Mouse (Mus musculus) spleen, postnatal 36 days (tissue): ENCODE results near the gene Vmn1r193.
"Not testable (repeated sequence)": the region's sequence is repeated elsewhere in the genome, so short reads cannot be mapped to it uniquely, and the experiment has no call there.

Source experiments
- DNase-seq, 2 experiments: peaks; one replicate each; pipeline ENCODE4 v3.0.0; 2022; ENCODE audit warnings: low spot score in 2 of 2, mixed read lengths in 1 of 2

Gene Vmn1r193

GRCm38 (mm10) chr13:22223060-22223459, at the start of gene Vmn1r193:
Vmn1r193 (minus strand) TSS chr13:22223160.
- not testable (repeated sequence) for DNase-seq

GRCm38 (mm10) chr13:22271721-22272120, 48.8 kb upstream of the Vmn1r193 start:
- DNase-seq, result no peak

- DNase-seq, result not testable (repeated sequence)
Measured at GRCm38 (mm10) chr13:22270222-22270621, 47.3 kb upstream of the Vmn1r193 start, which contains the start of gene Vmn1r195. Vmn1r195 (plus strand) TSS chr13:22270522.

- no peak for DNase-seq
Measured at GRCm38 (mm10) chr13:22243915-22244314, 21.0 kb upstream of the Vmn1r193 start, which contains the start of gene Vmn1r194. Vmn1r194 (plus strand) TSS chr13:22244215.

GRCm38 (mm10) chr13:22192756-22193155, 30.2 kb downstream of the Vmn1r193 start:
- DNase-seq, result not testable (repeated sequence)

GRCm38 (mm10) chr13:22191041-22191440, 31.9 kb downstream of the Vmn1r193 start, which contains the start of gene Vmn1r192:
Vmn1r192 (minus strand) TSS chr13:22191141.
- no peak for DNase-seq

- no peak for DNase-seq
Measured at GRCm38 (mm10) chr13:22190385-22190784, 32.6 kb downstream of the Vmn1r193 start.

GRCm38 (mm10) chr13:22189313-22189712, 33.6 kb downstream of the Vmn1r193 start:
- no peak for DNase-seq

GRCm38 (mm10) chr13:22183869-22184268, 39.1 kb downstream of the Vmn1r193 start, which contains the start of gene Vmn1r191:
Vmn1r191 (minus strand) TSS chr13:22183969.
- no peak for DNase-seq

- no peak for DNase-seq
Measured at GRCm38 (mm10) chr13:22168416-22168815, 54.5 kb downstream of the Vmn1r193 start.
